Mouse (Mus musculus): ENCODE data around the gene Pak1ip1.

DNA sequence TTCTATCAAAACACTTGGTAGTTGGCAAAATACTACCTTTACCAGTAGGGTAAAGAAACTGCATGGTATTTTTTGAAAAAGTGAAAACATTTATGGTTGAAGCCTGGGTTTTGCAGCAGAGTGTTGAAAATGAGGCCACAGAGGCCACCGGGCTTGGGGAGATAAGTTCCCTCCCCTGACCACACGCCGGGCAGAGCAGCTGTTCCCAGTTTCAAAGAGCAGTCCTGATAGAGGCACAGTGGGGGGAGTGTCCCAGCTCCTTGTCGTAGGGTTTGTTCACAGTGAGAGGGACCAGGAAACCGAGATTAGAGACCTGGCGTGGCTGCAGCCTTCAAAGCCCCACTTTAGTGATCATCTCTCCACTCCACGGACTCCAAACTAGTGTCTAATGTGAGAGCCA is 19.7 kb downstream of the Pak1ip1 start:
- TF ChIP-seq GATA1 (IDR thresholded peaks at IDR 0.05; ENCODE audit: low read length) (no peak), TAL1 (IDR thresholded peaks at IDR 0.05; ENCODE audit: low read length) (no peak)

All from erythroblast, embryonic 14.5 days (primary cell).